Mouse (Mus musculus) cerebellum, adult (tissue): ENCODE measurements at regions not wholly inside any gene's neighbourhood (a gene's known extent, or its start where the extent isn't known, plus 50 kb on each side); places are given as distances from the start of the nearest gene placed in this dataset.

Experiments used
- ATAC-seq: cut with Nextera tagmentation; 2 replicates; pipeline ENCODE4 v1.9.2; 2017; ENCODE audit warnings: mild to moderate bottlenecking, moderate library complexity, mixed read lengths; ENCODE audit not compliant: insufficient number of reproducible peaks, low FRiP score, low TSS enrichment

- no peak for ATAC-seq
Observed at GRCm38 (mm10) chr8:34756916-34757315, 645.4 kb upstream of the Gm10131 start.

DNA sequence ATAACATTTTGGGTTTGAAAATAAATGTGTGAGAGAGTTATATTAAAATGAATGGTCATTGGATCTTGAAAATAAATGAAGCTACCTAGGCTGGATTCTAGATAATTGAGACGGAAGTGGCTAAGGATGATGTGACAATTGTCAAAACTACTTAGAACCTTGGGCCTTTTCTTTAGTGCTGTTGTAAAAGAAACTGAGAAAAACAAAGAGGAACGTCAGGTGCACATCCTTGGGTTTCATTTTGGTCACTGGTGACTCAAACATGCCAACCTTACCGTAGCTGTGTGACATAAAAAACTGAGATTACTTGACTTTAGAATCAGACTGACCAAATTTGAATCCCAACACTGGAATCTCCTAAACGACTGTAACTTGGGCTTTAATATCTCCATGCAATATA, 644.6 kb upstream of the Gm10131 start:
- no peak for ATAC-seq

DNA sequence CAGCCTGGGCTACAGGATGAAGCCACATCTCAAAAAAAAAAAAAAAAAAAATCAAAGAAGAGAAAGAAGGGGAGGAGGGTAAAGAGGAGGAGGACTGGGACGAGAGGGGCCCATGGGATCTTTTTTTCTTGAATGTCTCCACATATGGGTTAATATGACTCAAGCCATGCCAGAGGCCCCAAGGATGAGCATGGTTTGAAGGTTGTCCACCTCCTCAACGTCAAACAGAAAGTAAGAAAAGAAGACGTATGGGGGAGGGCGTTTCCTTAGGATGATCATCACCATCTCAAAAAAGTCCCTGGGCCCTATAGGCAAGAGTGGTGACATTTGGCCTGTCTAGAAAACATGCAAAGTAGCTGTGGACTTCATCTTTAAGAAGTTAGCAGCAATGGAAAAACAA, 643.9 kb upstream of the Gm10131 start:
- ATAC-seq: no peak

- ATAC-seq: no peak
Observed at GRCm38 (mm10) chr8:34753046-34753445, 641.5 kb upstream of the Gm10131 start.

GRCm38 (mm10) chr8:34748521-34748920, 637.0 kb upstream of the Gm10131 start:
- ATAC-seq: no peak

DNA sequence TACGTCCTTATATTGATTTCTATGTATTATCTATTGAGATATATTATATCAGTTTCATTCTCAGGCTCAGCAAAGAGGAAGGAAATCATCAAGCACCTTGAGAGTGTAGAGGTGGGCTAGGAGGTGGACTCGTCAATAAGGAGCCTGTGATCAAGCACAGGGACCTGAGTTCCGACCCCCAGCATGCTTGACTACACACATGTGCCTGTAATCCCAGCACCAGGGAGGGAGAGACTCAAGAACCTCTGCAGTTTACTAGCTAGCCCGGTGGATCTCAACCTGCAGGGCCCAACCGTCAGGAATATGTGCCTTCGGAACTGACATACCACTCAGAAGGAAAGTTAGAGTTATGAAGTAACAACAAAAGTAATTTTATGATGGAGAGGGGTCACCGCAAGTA, 634.2 kb upstream of the Gm10131 start:
- no peak for ATAC-seq

DNA sequence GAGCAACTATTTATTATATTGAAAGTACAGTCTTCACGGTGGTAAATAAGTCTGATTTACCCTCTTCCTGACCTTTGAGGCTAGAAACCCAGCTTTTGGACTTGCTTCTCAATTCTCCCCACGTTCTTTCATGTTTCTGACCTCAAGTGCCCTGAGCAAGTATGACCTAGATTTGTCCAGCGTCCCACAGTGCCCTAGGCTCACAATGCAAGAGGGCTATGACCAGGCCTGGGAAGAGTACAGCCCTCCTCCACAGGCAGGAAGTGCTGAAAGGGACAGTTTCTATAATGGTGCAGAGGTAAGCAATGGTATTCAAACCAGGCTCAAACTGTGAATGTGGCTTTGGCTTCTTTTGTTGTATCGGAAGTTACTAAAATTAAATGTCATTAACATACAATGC, 633.1 kb upstream of the Gm10131 start:
- ATAC-seq: no peak

DNA sequence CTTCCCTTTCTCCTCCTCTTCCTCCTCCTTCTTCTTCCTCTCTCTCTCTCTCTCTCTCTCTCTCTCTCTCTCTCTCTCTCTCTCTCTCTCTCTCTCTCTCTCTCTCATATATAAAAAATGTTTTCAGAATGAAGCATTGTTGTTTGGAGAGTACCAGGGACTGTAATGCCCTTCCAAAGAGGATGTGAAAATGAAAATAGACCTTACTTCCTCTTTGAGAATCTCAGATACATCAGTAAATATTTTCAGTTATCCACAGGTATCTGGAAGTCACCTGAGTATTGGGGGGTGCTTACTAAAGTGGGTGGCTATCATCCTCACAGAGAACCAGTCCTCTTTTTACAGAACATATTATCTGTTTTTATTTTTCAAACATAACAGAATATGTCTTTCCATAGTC, 632.6 kb upstream of the Gm10131 start:
- no peak for ATAC-seq

DNA sequence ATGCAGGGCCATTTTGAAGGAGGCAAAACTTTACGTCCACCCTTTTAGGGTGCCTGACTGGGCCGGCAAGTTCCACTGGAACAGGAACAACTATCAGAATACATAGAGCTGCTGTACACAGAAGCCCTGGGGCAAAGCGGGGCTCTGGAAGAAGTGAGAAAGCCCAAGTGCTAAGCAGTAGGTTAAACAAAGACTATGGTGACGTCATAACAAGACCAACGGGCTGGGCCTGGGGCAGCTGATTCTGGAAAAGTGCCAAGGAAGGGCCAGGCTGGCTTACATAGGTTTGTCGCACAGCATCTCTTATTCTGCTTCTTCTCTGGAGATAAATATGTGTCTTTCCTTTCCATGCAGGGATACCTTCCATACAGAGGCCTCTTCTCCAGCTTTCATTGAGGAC, 631.6 kb upstream of the Gm10131 start:
- no peak for ATAC-seq

DNA sequence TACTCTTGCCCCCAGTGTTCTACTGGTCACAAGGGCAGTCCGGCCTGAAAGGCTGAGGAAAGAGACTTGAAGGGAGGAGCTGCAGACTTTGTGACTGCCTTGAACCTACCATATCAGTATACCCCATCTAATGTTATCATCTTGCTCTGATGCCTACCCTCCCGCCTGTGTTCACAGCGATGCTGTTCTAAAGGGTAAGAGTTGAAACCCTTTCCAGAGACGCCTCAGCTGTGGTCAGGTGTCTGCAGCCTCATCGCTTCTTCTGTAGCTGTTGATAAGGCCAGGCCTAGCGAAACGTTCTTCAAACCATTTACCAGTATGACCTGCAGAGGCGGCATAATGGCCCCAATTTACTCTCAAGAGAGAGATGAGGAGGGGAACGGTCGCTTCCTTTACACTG, 629.3 kb upstream of the Gm10131 start:
- ATAC-seq: no peak

GRCm38 (mm10) chr8:34739836-34740804, 628.6 kb upstream of the Gm10131 start:
- no peak for ATAC-seq

GRCm38 (mm10) chr8:34736214-34736613, 624.7 kb upstream of the Gm10131 start:
- ATAC-seq: no peak

- no peak for ATAC-seq
Observed at GRCm38 (mm10) chr8:34735006-34735405, 623.5 kb upstream of the Gm10131 start.

DNA sequence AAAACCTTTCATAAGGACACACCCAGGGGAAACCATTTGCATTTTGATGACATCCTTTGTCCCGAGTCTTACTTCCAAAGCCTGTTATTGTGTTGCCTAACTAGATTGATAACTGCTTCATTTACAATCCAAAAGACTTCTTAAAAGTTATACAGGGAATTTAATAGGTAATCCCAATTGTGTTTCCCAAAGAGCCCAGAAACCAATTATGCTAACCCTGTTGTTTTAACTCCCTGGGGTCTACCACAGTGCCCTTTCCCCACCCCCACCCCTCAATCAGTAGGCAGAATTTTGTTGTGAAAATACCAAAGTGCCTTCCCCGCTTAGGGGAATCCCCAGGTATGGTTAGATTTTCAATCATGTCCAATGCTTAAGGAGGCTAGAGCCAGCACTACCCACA, 621.3 kb upstream of the Gm10131 start:
- no peak for ATAC-seq

DNA sequence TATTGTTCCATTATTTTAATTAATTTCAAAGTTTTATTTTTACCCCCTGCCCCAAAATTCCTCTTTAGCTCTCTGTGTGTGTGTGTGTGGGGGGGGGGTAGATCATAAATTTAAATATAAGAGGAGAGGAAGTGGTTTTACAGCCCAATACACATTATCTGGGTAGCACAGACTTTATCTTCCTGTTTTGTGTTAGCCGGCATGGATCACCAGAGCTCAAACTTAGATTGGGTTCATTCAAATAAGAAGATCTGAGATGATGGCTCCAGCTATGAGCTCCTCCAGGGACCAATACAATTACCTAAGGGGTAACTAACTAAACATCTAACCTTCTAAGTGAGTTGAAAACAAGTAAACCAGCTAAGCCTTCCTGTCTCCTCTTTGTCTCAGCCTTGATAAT, 620.8 kb upstream of the Gm10131 start:
- ATAC-seq: no peak

DNA sequence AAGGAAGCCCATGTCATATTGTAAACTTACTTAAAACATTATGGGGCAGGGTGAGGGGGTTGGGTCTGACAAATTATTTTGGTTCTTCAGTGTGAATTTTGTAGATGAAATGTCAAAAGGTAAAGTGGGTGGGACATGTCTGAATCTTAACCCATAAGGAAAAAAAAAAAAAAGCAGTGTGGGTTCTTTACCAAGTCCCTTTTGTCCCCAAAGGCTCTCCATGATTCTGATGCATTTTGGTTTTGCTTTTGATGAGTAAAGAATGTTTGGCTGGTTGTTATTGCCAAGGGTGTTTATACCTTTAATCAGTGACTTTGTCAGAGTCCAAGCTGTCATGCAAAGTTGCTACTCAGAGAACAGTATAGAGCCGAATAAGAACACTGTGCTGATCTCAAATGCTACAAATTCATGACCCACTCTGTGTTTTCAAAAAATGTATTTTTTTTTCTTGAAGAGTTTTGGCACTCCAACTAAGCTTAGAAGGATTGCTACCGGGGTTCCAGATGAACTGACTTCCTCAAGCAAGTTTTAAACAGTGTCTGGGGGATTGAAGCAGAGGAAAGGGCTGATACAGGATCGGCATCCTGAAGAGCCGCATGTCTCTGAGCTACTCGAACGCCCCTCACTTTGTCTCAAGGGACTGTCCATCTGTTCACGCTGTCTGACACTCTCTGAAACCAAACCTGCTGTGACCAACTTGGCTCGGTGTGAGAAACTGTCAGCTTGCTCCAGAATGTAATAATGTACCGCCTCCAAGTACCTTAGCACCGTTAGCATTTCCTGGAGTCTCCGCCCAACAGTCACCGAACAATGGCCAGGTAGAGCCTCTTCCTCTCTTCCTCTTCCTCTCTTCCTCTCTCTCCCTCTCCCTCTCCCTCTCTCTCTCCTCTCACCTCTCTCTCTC, 619.8 kb upstream of the Gm10131 start:
- peak; percentile 89 for ATAC-seq

- ATAC-seq: no peak
Observed at GRCm38 (mm10) chr8:34729585-34729984, 618.0 kb upstream of the Gm10131 start.

DNA sequence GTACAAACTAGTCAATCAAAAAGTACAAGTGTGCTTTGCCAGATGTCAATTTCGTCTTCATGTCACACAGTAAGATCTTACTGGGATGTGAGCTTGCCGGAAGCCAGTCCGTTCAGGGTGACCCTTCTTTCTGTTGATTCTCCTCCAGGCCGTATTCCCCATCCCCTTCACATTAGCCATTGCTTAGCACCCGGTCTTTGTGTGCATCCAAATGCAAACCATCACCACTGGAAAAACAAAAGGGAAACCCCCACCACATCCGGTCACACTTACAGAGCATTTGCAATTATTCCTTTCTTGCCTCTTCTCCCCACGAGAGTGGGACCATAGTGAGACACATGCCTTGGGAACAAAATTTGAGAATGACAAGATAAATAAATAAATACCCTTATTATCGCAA, 616.2 kb upstream of the Gm10131 start:
- no peak for ATAC-seq

DNA sequence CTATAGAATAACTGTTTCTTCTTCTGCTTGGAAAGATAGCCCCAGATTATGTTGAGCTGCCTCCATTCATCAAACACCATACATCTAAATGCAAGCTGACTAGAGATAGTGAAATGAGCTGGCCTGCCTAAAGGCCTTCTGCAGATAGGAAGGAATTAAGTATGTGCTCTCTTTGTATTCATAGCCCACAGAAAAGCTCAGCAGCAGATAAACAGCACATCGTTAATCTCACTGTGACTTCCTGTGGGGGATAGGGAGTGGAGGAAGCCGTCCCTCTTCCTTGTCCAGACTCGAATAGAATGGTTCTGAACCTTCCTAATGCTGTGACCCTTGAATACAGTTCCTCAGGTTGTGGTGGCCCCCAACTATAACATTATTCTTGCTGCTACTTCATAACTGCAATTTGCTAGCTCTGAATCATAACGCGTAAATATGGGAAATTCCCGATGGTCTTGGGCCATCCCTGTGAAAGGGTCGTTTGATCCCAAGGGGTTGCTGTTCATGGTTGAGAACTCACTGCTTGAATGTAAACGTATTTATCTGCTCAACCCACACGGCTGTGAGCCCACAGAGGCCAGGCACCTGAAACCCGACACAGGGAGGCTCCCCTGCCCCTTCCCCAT, 614.7 kb upstream of the Gm10131 start:
- ATAC-seq: no peak

GRCm38 (mm10) chr8:34725546-34725945, 614.0 kb upstream of the Gm10131 start:
- ATAC-seq: no peak
